Mouse (Mus musculus): Measurements from ENCODE around the gene Tfpi. TPM values are rescaled to one million over a fixed set of nuclear protein-coding genes. Genes with fewer than 3 reads are reported as not detected.
A peak's percentile ranks its signal among the peaks of the same experiment; 100 is the strongest.
"Not testable (repeated sequence)": the region's sequence is repeated elsewhere in the genome, so short reads cannot be mapped to it uniquely, and the experiment has no call there.

Tfpi gene
- polyA plus RNA-seq, 1 experiment = 2.4 TPM

GRCm38 (mm10) chr2:84513281-84513680 is 36.7 kb upstream of the Tfpi start:
- no peak for DNase-seq
- Histone ChIP-seq H3K4me1 (ENCODE audit: control insufficient read depth, insufficient read depth, low read length) (no peaks in the 10 kb centered on the region), H3K4me3 (replicated peaks; ENCODE audit: insufficient read depth, low read depth, low read length) (no peak overlapping the region), H3K27ac (ENCODE audit: insufficient read depth, low read length) (no peak overlapping the region), H3K27me3 (ENCODE audit: control insufficient read depth, insufficient read depth, low read length) (no peaks in the 10 kb centered on the region)
- 75% methylated on average over 3 of the region's 3 CpGs for WGBS
- TF ChIP-seq CTCF (IDR thresholded peaks at IDR 0.05; ENCODE audit: borderline replicate concordance, insufficient read depth, low read depth, low read length) (no peak), POLR2A (IDR thresholded peaks at IDR 0.05; ENCODE audit: borderline replicate concordance, insufficient read depth, low read length) (no peak)

- no peaks in the 10 kb centered on the region for H3K4me1 ChIP-seq (ENCODE audit: control insufficient read depth, insufficient read depth, low read length)
- DNase-seq = no peak
- H3K27ac ChIP-seq (ENCODE audit: insufficient read depth, low read length) = no peak overlapping the region
- TF ChIP-seq POLR2A (IDR thresholded peaks at IDR 0.05; ENCODE audit: borderline replicate concordance, insufficient read depth, low read length) (no peak), CTCF (IDR thresholded peaks at IDR 0.05; ENCODE audit: borderline replicate concordance, insufficient read depth, low read depth, low read length) (no peak)
- H3K27me3 ChIP-seq (ENCODE audit: control insufficient read depth, insufficient read depth, low read length) = no peaks in the 10 kb centered on the region
- H3K4me3 ChIP-seq (replicated peaks; ENCODE audit: insufficient read depth, low read depth, low read length) = no peak overlapping the region
- WGBS = 70% methylated on average over 2 of the region's 2 CpGs
These were observed 34.9 kb upstream of the Tfpi start for GRCm38 (mm10) chr2:84511508-84511907.

GRCm38 (mm10) chr2:84511036-84511435 is 34.5 kb upstream of the Tfpi start:
- WGBS = 72% methylated on average over 4 of the region's 4 CpGs
- no peaks in the 10 kb centered on the region for H3K4me1 ChIP-seq (ENCODE audit: control insufficient read depth, insufficient read depth, low read length)
- no peaks in the 10 kb centered on the region for H3K27me3 ChIP-seq (ENCODE audit: control insufficient read depth, insufficient read depth, low read length)
- TF ChIP-seq POLR2A (IDR thresholded peaks at IDR 0.05; ENCODE audit: borderline replicate concordance, insufficient read depth, low read length) (no peak), CTCF (IDR thresholded peaks at IDR 0.05; ENCODE audit: borderline replicate concordance, insufficient read depth, low read depth, low read length) (no peak)
- no peak overlapping the region for H3K4me3 ChIP-seq (replicated peaks; ENCODE audit: insufficient read depth, low read depth, low read length)
- DNase-seq = no peak
- H3K27ac ChIP-seq (ENCODE audit: insufficient read depth, low read length) = no peak overlapping the region

GRCm38 (mm10) chr2:84504954-84505394 is 28.4 kb upstream of the Tfpi start:
- not testable (repeated sequence) for H3K27me3 ChIP-seq (ENCODE audit: control insufficient read depth, insufficient read depth, low read length); H3K27ac ChIP-seq (ENCODE audit: insufficient read depth, low read length); H3K4me1 ChIP-seq (ENCODE audit: control insufficient read depth, insufficient read depth, low read length)
- WGBS = 38% methylated on average over 7 of the region's 11 CpGs
- DNase-seq = peak; percentile 8 to 16
- H3K4me3 ChIP-seq (replicated peaks; ENCODE audit: insufficient read depth, low read depth, low read length) = peak overlapping the region; percentile 34

DNA sequence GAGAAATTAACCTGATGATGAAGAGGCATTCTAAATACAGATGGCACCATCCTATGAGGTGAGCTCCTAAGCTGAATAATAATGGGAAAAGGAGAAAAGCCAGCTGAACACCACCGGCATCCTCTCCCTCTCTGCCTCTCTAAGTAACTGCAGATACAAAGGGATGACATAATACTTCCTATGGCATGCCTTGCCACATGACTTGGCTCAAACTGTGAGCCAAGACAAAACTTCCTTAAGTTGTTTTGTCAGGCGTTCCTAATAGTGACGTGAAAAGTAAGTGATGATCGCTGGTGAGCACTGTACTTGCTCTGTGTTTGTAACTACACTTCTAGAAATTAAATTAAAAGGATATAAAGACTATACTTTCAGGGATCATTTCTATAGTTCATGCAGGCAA is 27.7 kb upstream of the Tfpi start:
- no peak overlapping the region for H3K27ac ChIP-seq (ENCODE audit: insufficient read depth, low read length)
- 62% methylated on average over 4 of the region's 4 CpGs for WGBS
- H3K4me3 ChIP-seq (replicated peaks; ENCODE audit: insufficient read depth, low read depth, low read length) = no peak overlapping the region
- no peaks in the 10 kb centered on the region for H3K4me1 ChIP-seq (ENCODE audit: control insufficient read depth, insufficient read depth, low read length)
- no peak for DNase-seq
- no peak for TF ChIP-seq POLR2A (IDR thresholded peaks at IDR 0.05; ENCODE audit: borderline replicate concordance, insufficient read depth, low read length)
- TF ChIP-seq CTCF (IDR thresholded peaks at IDR 0.05; ENCODE audit: borderline replicate concordance, insufficient read depth, low read depth, low read length) = no peak
- no peaks in the 10 kb centered on the region for H3K27me3 ChIP-seq (ENCODE audit: control insufficient read depth, insufficient read depth, low read length)

GRCm38 (mm10) chr2:84498921-84499320 is 22.3 kb upstream of the Tfpi start:
- 67% methylated on average over 3 of the region's 3 CpGs for WGBS
- Histone ChIP-seq H3K4me1 (ENCODE audit: control insufficient read depth, insufficient read depth, low read length) (no peaks in the 10 kb centered on the region), H3K27ac (ENCODE audit: insufficient read depth, low read length) (no peak overlapping the region), H3K27me3 (ENCODE audit: control insufficient read depth, insufficient read depth, low read length) (no peaks in the 10 kb centered on the region), H3K4me3 (replicated peaks; ENCODE audit: insufficient read depth, low read depth, low read length) (no peak overlapping the region)
- TF ChIP-seq CTCF (IDR thresholded peaks at IDR 0.05; ENCODE audit: borderline replicate concordance, insufficient read depth, low read depth, low read length) (no peak), POLR2A (IDR thresholded peaks at IDR 0.05; ENCODE audit: borderline replicate concordance, insufficient read depth, low read length) (no peak)
- DNase-seq = no peak

GRCm38 (mm10) chr2:84495108-84495507 is 18.5 kb upstream of the Tfpi start:
- H3K4me1 ChIP-seq (ENCODE audit: control insufficient read depth, insufficient read depth, low read length) = no peaks in the 10 kb centered on the region
- DNase-seq = no peak
- H3K4me3 ChIP-seq (replicated peaks; ENCODE audit: insufficient read depth, low read depth, low read length) = no peak overlapping the region
- WGBS = 62% methylated on average over 3 of the region's 3 CpGs
- no peaks in the 10 kb centered on the region for H3K27me3 ChIP-seq (ENCODE audit: control insufficient read depth, insufficient read depth, low read length)
- no peak for TF ChIP-seq CTCF (IDR thresholded peaks at IDR 0.05; ENCODE audit: borderline replicate concordance, insufficient read depth, low read depth, low read length)
- no peak for TF ChIP-seq POLR2A (IDR thresholded peaks at IDR 0.05; ENCODE audit: borderline replicate concordance, insufficient read depth, low read length)
- no peak overlapping the region for H3K27ac ChIP-seq (ENCODE audit: insufficient read depth, low read length)

- 96% methylated on average over 2 of the region's 2 CpGs for WGBS
- no peak overlapping the region for H3K27ac ChIP-seq (ENCODE audit: insufficient read depth, low read length)
- no peak for TF ChIP-seq CTCF (IDR thresholded peaks at IDR 0.05; ENCODE audit: borderline replicate concordance, insufficient read depth, low read depth, low read length)
- TF ChIP-seq POLR2A (IDR thresholded peaks at IDR 0.05; ENCODE audit: borderline replicate concordance, insufficient read depth, low read length) = no peak
- H3K27me3 ChIP-seq (ENCODE audit: control insufficient read depth, insufficient read depth, low read length) = no peaks in the 10 kb centered on the region
- DNase-seq = no peak
- H3K4me1 ChIP-seq (ENCODE audit: control insufficient read depth, insufficient read depth, low read length) = no peaks in the 10 kb centered on the region
- no peak overlapping the region for H3K4me3 ChIP-seq (replicated peaks; ENCODE audit: insufficient read depth, low read depth, low read length)
These were observed 17.1 kb upstream of the Tfpi start for GRCm38 (mm10) chr2:84493626-84494025.
